Mouse (Mus musculus): ENCODE results near the gene Fxyd6. TPM values are rescaled to one million over a fixed set of nuclear protein-coding genes. Genes with fewer than 3 reads are reported as not detected.

Fxyd6 gene
- total and polyA plus RNA-seq, 3 experiments = not detected

GRCm38 (mm10) chr9:45434171-45434570 lies 64.2 kb downstream of the Fxyd6 start:
- H3K9ac ChIP-seq (ENCODE audit: control insufficient read depth, low read depth, low read length, poor library complexity, severe bottlenecking) = no peak overlapping the region
- H3K36me3 ChIP-seq (ENCODE audit: control insufficient read depth in 1 of 2, insufficient read depth in 2 of 2, low read length in 2 of 2) = no peaks in the 10 kb centered on the region
- DNase-seq (ENCODE audit: low read depth, low spot score) = no peak
- H3K27me3 ChIP-seq (ENCODE audit: control insufficient read depth in 1 of 2, insufficient read depth in 2 of 2, low read length in 2 of 2) = no peaks in the 10 kb centered on the region; a peak in 2 of 4 replicates
- no peaks in the 10 kb centered on the region for H3K4me1 ChIP-seq (ENCODE audit: control insufficient read depth in 1 of 2, insufficient read depth in 2 of 2, low read length in 2 of 2)
- no peaks in the 10 kb centered on the region for H3K9me3 ChIP-seq (replicated peaks; ENCODE audit: insufficient read depth, low read length)
- H3K79me2 ChIP-seq (ENCODE audit: control insufficient read depth, insufficient read depth, low read length, poor library complexity) = no peaks in the 10 kb centered on the region
- no peak overlapping the region for H3K27ac ChIP-seq (ENCODE audit: control insufficient read depth, low read depth, low read length)
- no peak overlapping the region for H3K4me3 ChIP-seq (ENCODE audit: control insufficient read depth in 1 of 2, insufficient read depth in 1 of 2, low read depth in 2 of 2, low read length in 2 of 2)
- TF ChIP-seq SMC3 (IDR thresholded peaks at IDR 0.05; ENCODE audit: low read depth, low read length) (no peak), POLR2AphosphoS2 (IDR thresholded peaks at IDR 0.05; ENCODE audit: low read length) (no peak), MXI1 (IDR thresholded peaks at IDR 0.05; ENCODE audit: low read depth, low read length) (no peak), POLR2A (IDR thresholded peaks at IDR 0.05; ENCODE audit: control insufficient read depth in 1 of 2, insufficient read depth in 1 of 2, low read depth in 1 of 2, low read length in 2 of 2, poor library complexity in 1 of 2) (no peak), POLR2AphosphoS5 (IDR thresholded peaks at IDR 0.05; ENCODE audit: borderline replicate concordance, low read depth, low read length) (no peak), CTCF (IDR thresholded peaks at IDR 0.05 in 2 of 3, conservative IDR thresholded peaks at IDR 0.05 in 1 of 3; ENCODE audit: control insufficient read depth in 1 of 3, insufficient read depth in 1 of 3, low read depth in 2 of 3, low read length in 3 of 3, poor library complexity in 1 of 3, severe bottlenecking in 1 of 3) (no peak), JUND (IDR thresholded peaks at IDR 0.05; ENCODE audit: low read depth, low read length) (no peak), SIN3A (IDR thresholded peaks at IDR 0.05; ENCODE audit: low read length) (no peak)

GRCm38 (mm10) chr9:45439025-45439424 lies 69.0 kb downstream of the Fxyd6 start:
- Histone ChIP-seq H3K36me3 (ENCODE audit: control insufficient read depth in 1 of 2, insufficient read depth in 2 of 2, low read length in 2 of 2) (no peaks in the 10 kb centered on the region), H3K9me3 (replicated peaks; ENCODE audit: insufficient read depth, low read length) (no peaks in the 10 kb centered on the region), H3K4me3 (ENCODE audit: control insufficient read depth in 1 of 2, insufficient read depth in 1 of 2, low read depth in 2 of 2, low read length in 2 of 2) (no peak overlapping the region), H3K79me2 (ENCODE audit: control insufficient read depth, insufficient read depth, low read length, poor library complexity) (no peaks in the 10 kb centered on the region), H3K27ac (ENCODE audit: control insufficient read depth, low read depth, low read length) (no peak overlapping the region), H3K4me1 (ENCODE audit: control insufficient read depth in 1 of 2, insufficient read depth in 2 of 2, low read length in 2 of 2) (no peaks in the 10 kb centered on the region), H3K27me3 (ENCODE audit: control insufficient read depth in 1 of 2, insufficient read depth in 2 of 2, low read length in 2 of 2) (no peaks in the 10 kb centered on the region; a peak in 2 of 4 replicates), H3K9ac (ENCODE audit: control insufficient read depth, low read depth, low read length, poor library complexity, severe bottlenecking) (no peak overlapping the region)
- DNase-seq (ENCODE audit: low read depth, low spot score) = no peak
- TF ChIP-seq POLR2A (IDR thresholded peaks at IDR 0.05; ENCODE audit: control insufficient read depth in 1 of 2, insufficient read depth in 1 of 2, low read depth in 1 of 2, low read length in 2 of 2, poor library complexity in 1 of 2) = no peak
- no peak for TF ChIP-seq TBP (IDR thresholded peaks at IDR 0.05; ENCODE audit: low read depth, low read length)
- TF ChIP-seq MEF2A (IDR thresholded peaks at IDR 0.05; ENCODE audit: extremely low read depth, insufficient replicate concordance, low read depth, low read length, poor library complexity, severe bottlenecking) = no peak
- no peak for TF ChIP-seq EP300 (IDR thresholded peaks at IDR 0.05; ENCODE audit: low read depth in 1 of 2, low read length in 2 of 2)
- TF ChIP-seq MAZ (IDR thresholded peaks at IDR 0.05; ENCODE audit: low read depth, low read length) = no peak
- no peak for TF ChIP-seq CTCF (IDR thresholded peaks at IDR 0.05 in 2 of 3, conservative IDR thresholded peaks at IDR 0.05 in 1 of 3; ENCODE audit: control insufficient read depth in 1 of 3, insufficient read depth in 1 of 3, low read depth in 2 of 3, low read length in 3 of 3, poor library complexity in 1 of 3, severe bottlenecking in 1 of 3)
- no peak for TF ChIP-seq ETS1 (IDR thresholded peaks at IDR 0.05; ENCODE audit: low read depth, low read length)
- TF ChIP-seq KAT2A (conservative IDR thresholded peaks at IDR 0.05; ENCODE audit: low read depth, low read length) = no peak
- no peak for TF ChIP-seq TCF12 (IDR thresholded peaks at IDR 0.05; ENCODE audit: low read depth, low read length)
- TF ChIP-seq GABPA (IDR thresholded peaks at IDR 0.05; ENCODE audit: low read depth, low read length) = no peak
- no peak for TF ChIP-seq MYC (IDR thresholded peaks at IDR 0.05; ENCODE audit: low read depth, low read length)
- no peak for TF ChIP-seq POLR2AphosphoS2 (IDR thresholded peaks at IDR 0.05; ENCODE audit: low read length)
- TF ChIP-seq NELFE (IDR thresholded peaks at IDR 0.05; ENCODE audit: low read depth, low read length) = no peak
- TF ChIP-seq ZC3H11A (IDR thresholded peaks at IDR 0.05; ENCODE audit: low read depth, low read length) = no peak
- no peak for TF ChIP-seq MXI1 (IDR thresholded peaks at IDR 0.05; ENCODE audit: low read depth, low read length)
- no peak for TF ChIP-seq GATA1 (IDR thresholded peaks at IDR 0.05; ENCODE audit: low read depth, low read length)
- TF ChIP-seq ELF1 (IDR thresholded peaks at IDR 0.05; ENCODE audit: low read depth, low read length) = no peak
- no peak for TF ChIP-seq POLR2AphosphoS5 (IDR thresholded peaks at IDR 0.05; ENCODE audit: borderline replicate concordance, low read depth, low read length)
- no peak for TF ChIP-seq USF1 (IDR thresholded peaks at IDR 0.05; ENCODE audit: low read depth, low read length)
